Mouse (Mus musculus): ENCODE data around the gene A2ml1. TPM values are rescaled to one million over a fixed set of nuclear protein-coding genes. Genes with fewer than 3 reads are reported as not detected.

A2ml1 gene
- 0.22 TPM for polyA plus RNA-seq (2017; shearing (Covaris generic))

DNA sequence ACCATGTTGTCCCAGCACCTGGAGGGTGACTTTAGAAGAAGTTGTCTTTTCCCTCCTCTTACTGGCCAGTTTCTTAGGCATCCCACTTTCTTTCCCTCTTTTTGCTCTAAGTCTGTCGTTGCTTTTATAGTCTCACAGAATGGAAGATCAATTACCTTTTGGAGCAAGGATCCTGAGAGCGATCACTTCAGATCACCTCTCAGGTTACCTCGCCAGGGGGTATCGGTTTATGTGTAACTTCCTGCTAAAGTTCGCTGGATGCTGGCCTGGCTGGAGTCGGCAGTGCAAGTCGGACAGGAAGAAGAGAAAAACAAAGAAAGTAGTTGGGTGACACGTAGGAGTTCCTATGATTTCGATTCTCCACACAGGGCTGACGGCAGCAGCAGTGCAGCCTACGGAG, at the start of gene A2ml1:
Gene A2ml1, minus strand, starts transcription at position 101 of the 400 bp plus-strand sequence.

DNA sequence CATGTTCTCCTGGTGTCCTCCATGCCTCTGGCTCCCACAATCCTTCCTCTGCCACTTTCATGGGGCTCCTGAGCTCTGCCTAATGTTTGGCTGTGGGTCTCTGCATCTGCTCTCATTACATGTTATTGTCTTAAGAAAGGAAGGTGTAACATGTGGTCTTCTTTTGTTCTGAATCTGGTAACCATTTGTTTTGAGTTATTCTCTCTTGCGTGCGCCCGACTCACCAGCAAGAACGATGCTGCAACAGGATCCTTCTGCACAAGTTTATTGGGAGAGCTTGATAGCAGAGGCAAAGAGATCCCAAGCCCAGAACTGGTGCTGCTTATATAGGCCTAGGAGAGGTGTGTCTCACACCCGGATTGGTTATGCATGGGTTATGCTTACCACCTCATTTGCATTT, 42.0 kb upstream of the A2ml1 start, which contains the start of gene Klrb1a:
Gene Klrb1a, minus strand, starts transcription at position 101 of the 400 bp plus-strand sequence.

GRCm38 (mm10) chr6:128526601-128527000, 54.8 kb downstream of the A2ml1 start, which contains the start of gene Pzp:
Gene Pzp (minus strand): TSS chr6:128526720.

Other genes with a start within 250 kb of the A2ml1 start
- gene Tulp3, start 225.8 kb downstream of the A2ml1 start, polyA plus RNA-seq (2017; shearing (Covaris generic)): 1.3 TPM
- gene Rhno1, start 218.7 kb downstream of the A2ml1 start, polyA plus RNA-seq (2017; shearing (Covaris generic)): 61.2 TPM
- 3.7 TPM for gene Foxm1, start 218.6 kb downstream of the A2ml1 start, polyA plus RNA-seq (2017; shearing (Covaris generic))
- not detected for gene Tex52, start 206.2 kb downstream of the A2ml1 start, polyA plus RNA-seq (2017; shearing (Covaris generic))
- not detected for gene Gm44596, start 206.1 kb downstream of the A2ml1 start, polyA plus RNA-seq (2017; shearing (Covaris generic))
- gene Nrip2, start 182.3 kb downstream of the A2ml1 start, polyA plus RNA-seq (2017; shearing (Covaris generic)): 1.4 TPM
- gene Itfg2, start 156.7 kb downstream of the A2ml1 start, polyA plus RNA-seq (2017; shearing (Covaris generic)): 38.7 TPM
- gene Fkbp4, start 142.9 kb downstream of the A2ml1 start, polyA plus RNA-seq (2017; shearing (Covaris generic)): 155 TPM
- gene Pzp, start 54.9 kb downstream of the A2ml1 start, polyA plus RNA-seq (2017; shearing (Covaris generic)): not detected
- not detected for gene Klrb1a, start 41.9 kb upstream of the A2ml1 start, polyA plus RNA-seq (2017; shearing (Covaris generic))
- gene Clec2h, start 80.8 kb upstream of the A2ml1 start, polyA plus RNA-seq (2017; shearing (Covaris generic)): not detected
- not detected for gene Klrb1, start 141.5 kb upstream of the A2ml1 start, polyA plus RNA-seq (2017; shearing (Covaris generic))
- 2.1 TPM for gene Klrb1c, start 207.6 kb upstream of the A2ml1 start, polyA plus RNA-seq (2017; shearing (Covaris generic))
- gene Gm44511, start 244.7 kb upstream of the A2ml1 start, polyA plus RNA-seq (2017; shearing (Covaris generic)): not detected
- not detected for gene Klrb1b, start 244.7 kb upstream of the A2ml1 start, polyA plus RNA-seq (2017; shearing (Covaris generic))

Measured in CD4-positive, CD25-positive, alpha-beta regulatory T cell (primary cell).